9 mouse cellular contexts compared by ENCODE assay signal in the genomic region with DNA sequence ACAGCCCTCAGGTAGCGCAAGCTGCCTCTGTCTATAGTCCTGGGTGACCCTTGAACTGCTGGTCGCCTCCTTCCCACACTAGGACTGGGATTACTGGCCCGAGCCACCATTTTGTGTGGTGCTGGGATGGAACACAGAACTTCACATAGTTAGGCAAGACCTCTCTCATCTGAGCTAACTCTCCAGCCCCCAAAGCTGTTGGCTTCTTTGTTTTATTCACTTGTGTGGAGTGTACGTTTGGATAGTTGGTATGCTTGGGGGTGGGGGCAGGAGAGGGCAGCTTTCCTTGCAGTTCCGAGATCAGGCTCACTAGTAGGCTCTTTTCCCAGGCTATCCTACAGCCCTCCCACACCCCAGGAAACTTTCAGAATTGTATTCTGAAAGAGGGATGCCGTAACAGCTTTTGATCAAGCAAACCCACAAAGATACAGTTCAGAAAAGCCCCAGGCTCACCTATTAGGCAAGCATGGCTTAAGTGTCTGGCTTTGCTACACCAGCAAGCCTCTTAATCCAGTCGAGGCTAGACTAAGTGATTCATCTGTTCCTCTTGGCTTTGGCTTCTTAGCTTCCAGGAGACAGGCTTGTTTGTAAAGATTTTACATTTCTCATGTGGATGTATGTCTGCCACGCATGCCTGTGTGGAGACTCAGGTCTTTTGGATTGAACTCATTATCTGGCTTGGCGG. TPM values are rescaled to one million over a fixed set of nuclear protein-coding genes. Genes with fewer than 3 reads are reported as not detected.
DNase-seq lines count a peak whose midpoint lies in the region; ATAC-seq and TF ChIP-seq lines count a peak whose summit lies in the region.
"Had no signal": no experiment of that assay in that cellular context is flagged by ENCODE, and none has a peak within 500 bp of the region (broad histone marks: within the 10 kb centered on the region; RNA-seq: fewer than 3 reads in every experiment).

No protein-coding gene starts in this region.

- no peak for TF ChIP-seq POLR2A in lung, adult 2 months (IDR thresholded peaks at IDR 0.05; ENCODE audit: borderline replicate concordance, extremely low read depth, low read depth, low read length)

- WGBS in lung, embryonic 14.5 days: 66% methylated on average over 9 of the region's 9 CpGs
- WGBS in lung, adult 2 months: 67% methylated on average over 9 of the region's 9 CpGs
- WGBS in hindbrain, embryonic 13.5 days: 78% methylated on average over 9 of the region's 9 CpGs
- WGBS in midbrain, embryonic 13.5 days: 75% methylated on average over 9 of the region's 9 CpGs

- H3K9ac ChIP-seq in lung, embryonic 14.5 days: peak overlapping the region; percentile 19
- no peak overlapping the region for H3K9ac ChIP-seq in hindbrain, embryonic 13.5 days
- no peak overlapping the region for H3K9ac ChIP-seq in midbrain, embryonic 13.5 days (replicated peaks)

- H3K9me3 ChIP-seq in lung, embryonic 14.5 days (ENCODE audit: low read depth, low read length): no peaks in the 10 kb centered on the region
- no peaks in the 10 kb centered on the region for H3K9me3 ChIP-seq in hindbrain, embryonic 13.5 days
- H3K9me3 ChIP-seq in midbrain, embryonic 13.5 days: no peaks in the 10 kb centered on the region

- peak overlapping the region; percentile 73 for H3K4me3 ChIP-seq in lung, embryonic 14.5 days (ENCODE audit: low read depth, low read length)
- H3K4me3 ChIP-seq in lung, adult 2 months (replicated peaks; ENCODE audit: extremely low read depth, low read depth, low read length): no peak overlapping the region
- peak overlapping the region; percentile 21 for H3K4me3 ChIP-seq in brown adipose tissue, adult 24 weeks (ENCODE audit: insufficient read depth, low read depth, low read length)
- H3K4me3 ChIP-seq in hindbrain, embryonic 13.5 days: no peak overlapping the region
- H3K4me3 ChIP-seq in midbrain, embryonic 13.5 days (replicated peaks): no peak overlapping the region

- no peak for ATAC-seq in lung, embryonic 14.5 days (ENCODE audit: insufficient read depth)
- ATAC-seq in hindbrain, embryonic 13.5 days (ENCODE audit: low FRiP score): no peak
- ATAC-seq in midbrain, embryonic 13.5 days: no peak
- ATAC-seq in erythroid progenitor cell, adult 5-6 weeks (replicated peaks; ENCODE audit: low FRiP score, poor library complexity, severe bottlenecking): no peak

- H3K4me2 ChIP-seq in lung, embryonic 14.5 days: peak overlapping the region; percentile 79
- H3K4me2 ChIP-seq in hindbrain, embryonic 13.5 days: peak overlapping the region; percentile 21; the same call in 1 of the 2 replicates
- peak overlapping the region; percentile 74 for H3K4me2 ChIP-seq in midbrain, embryonic 13.5 days (replicated peaks)

- peaks cover 17% of the 10 kb centered on the region for H3K4me1 ChIP-seq in lung, embryonic 14.5 days (ENCODE audit: insufficient read depth)
- peaks cover 8% of the 10 kb centered on the region for H3K4me1 ChIP-seq in lung, adult 2 months (ENCODE audit: control insufficient read depth, insufficient read depth, low read length)
- H3K4me1 ChIP-seq in brown adipose tissue, adult 24 weeks (ENCODE audit: control insufficient read depth, insufficient read depth, insufficient read length, low read length): 0 out of 2 replicates have a peak, but pooled peaks cover 2% of the 10 kb centered on the region
- peaks cover 27% of the 10 kb centered on the region for H3K4me1 ChIP-seq in hindbrain, embryonic 13.5 days (replicated peaks)
- peaks cover 28% of the 10 kb centered on the region for H3K4me1 ChIP-seq in midbrain, embryonic 13.5 days (replicated peaks)

- no peak for TF ChIP-seq CTCF in lung, embryonic 14.5 days (IDR thresholded peaks at IDR 0.05; ENCODE audit: low read depth)
- no peak for TF ChIP-seq CTCF in lung, adult 2 months (IDR thresholded peaks at IDR 0.05; ENCODE audit: insufficient read depth, low read length)

- no peaks in the 10 kb centered on the region for H3K27me3 ChIP-seq in lung, embryonic 14.5 days (ENCODE audit: insufficient read depth, low read length)
- H3K27me3 ChIP-seq in hindbrain, embryonic 13.5 days: peaks cover 27% of the 10 kb centered on the region
- peaks cover 21% of the 10 kb centered on the region for H3K27me3 ChIP-seq in midbrain, embryonic 13.5 days

- no peak for DNase-seq in lung, embryonic 14.5 days
- no peak for DNase-seq in lung, adult 2 months
- no peak for DNase-seq in urinary bladder, adult 18-20 months (ENCODE audit: low spot score in 2 of 2)
- DNase-seq in cerebellum, postnatal 4 days (ENCODE audit: low spot score in 2 of 2): no peak

- H3K27ac ChIP-seq in lung, embryonic 14.5 days (ENCODE audit: low read depth): no peak overlapping the region
- no peak overlapping the region for H3K27ac ChIP-seq in brown adipose tissue, adult 24 weeks (replicated peaks; ENCODE audit: low read depth, low read length)
- no peak overlapping the region for H3K27ac ChIP-seq in hindbrain, embryonic 13.5 days
- no peak overlapping the region for H3K27ac ChIP-seq in midbrain, embryonic 13.5 days

- H3K36me3 ChIP-seq in lung, embryonic 14.5 days (ENCODE audit: insufficient read depth): peaks cover 30% of the 10 kb centered on the region
- H3K36me3 ChIP-seq in hindbrain, embryonic 13.5 days: no peaks in the 10 kb centered on the region
- H3K36me3 ChIP-seq in midbrain, embryonic 13.5 days: peaks cover 5% of the 10 kb centered on the region; the same call in 1 of the 2 replicates

RNA-seq across cellular contexts. Expression of a gene that starts 2.5 kb away (rescaled TPM):
- 224 and 232 TPM in 2 replicates for polyA plus RNA-seq in lung, embryonic 14.5 days (2014; fragmentation: Nextera tagmentation; extraction: Ambion mirVana)
- polyA plus RNA-seq in lung, adult 2 months (2012; rRNA removed): 72.7 and 91.7 TPM in 2 replicates
- polyA plus RNA-seq in brown adipose tissue, adult 24 weeks (2012; ENCODE audit: insufficient read depth, insufficient read length, missing spikeins): 10.3 and 28.1 TPM in 2 replicates
- 28.1 and 28.2 TPM in 2 replicates for polyA plus RNA-seq in hindbrain, embryonic 13.5 days (2015; fragmentation: Nextera tagmentation; extraction: Ambion mirVana)
- 37.3 and 41.4 TPM in 2 replicates for polyA plus RNA-seq in midbrain, embryonic 13.5 days (2015; fragmentation: Nextera tagmentation; extraction: Ambion mirVana)
- 637 and 660 TPM in 2 replicates for total RNA-seq in erythroid progenitor cell, adult 5-6 weeks (2015; ENCODE audit: low replicate concordance)
- total RNA-seq in erythroid progenitor cell, adult 5-6 weeks (2017; ENCODE audit: low replicate concordance): 271 and 335 TPM in 2 replicates

RNA-seq across cellular contexts. Expression of a gene that starts 22.8 kb away (rescaled TPM):
- polyA plus RNA-seq in lung, embryonic 14.5 days (2014; fragmentation: Nextera tagmentation; extraction: Ambion mirVana): 0.91 and 1.8 TPM in 2 replicates
- polyA plus RNA-seq in lung, adult 2 months (2012; rRNA removed): 0.71 and 1.0 TPM in 2 replicates
- not detected in 2 replicates for polyA plus RNA-seq in brown adipose tissue, adult 24 weeks (2012; ENCODE audit: insufficient read depth, insufficient read length, missing spikeins)
- 62.4 and 78.7 TPM in 2 replicates for polyA plus RNA-seq in hindbrain, embryonic 13.5 days (2015; fragmentation: Nextera tagmentation; extraction: Ambion mirVana)
- 7.5 and 8.2 TPM in 2 replicates for polyA plus RNA-seq in midbrain, embryonic 13.5 days (2015; fragmentation: Nextera tagmentation; extraction: Ambion mirVana)
- not detected in 2 replicates for total RNA-seq in erythroid progenitor cell, adult 5-6 weeks (2015; ENCODE audit: low replicate concordance)
- total RNA-seq in erythroid progenitor cell, adult 5-6 weeks (2017; ENCODE audit: low replicate concordance): not detected in 2 replicates

RNA-seq across cellular contexts. Expression of a gene that starts 42.2 kb away (rescaled TPM):
- 33.4 and 35.1 TPM in 2 replicates for polyA plus RNA-seq in lung, embryonic 14.5 days (2014; fragmentation: Nextera tagmentation; extraction: Ambion mirVana)
- polyA plus RNA-seq in lung, adult 2 months (2012; rRNA removed): 0.84 and 1.3 TPM in 2 replicates
- not detected in 2 replicates for polyA plus RNA-seq in brown adipose tissue, adult 24 weeks (2012; ENCODE audit: insufficient read depth, insufficient read length, missing spikeins)
- 8.4 and 10.0 TPM in 2 replicates for polyA plus RNA-seq in hindbrain, embryonic 13.5 days (2015; fragmentation: Nextera tagmentation; extraction: Ambion mirVana)
- polyA plus RNA-seq in midbrain, embryonic 13.5 days (2015; fragmentation: Nextera tagmentation; extraction: Ambion mirVana): 13.3 and 14.6 TPM in 2 replicates
- 152 and 157 TPM in 2 replicates for total RNA-seq in erythroid progenitor cell, adult 5-6 weeks (2015; ENCODE audit: low replicate concordance)
- 126 and 180 TPM in 2 replicates for total RNA-seq in erythroid progenitor cell, adult 5-6 weeks (2017; ENCODE audit: low replicate concordance)

RNA-seq across cellular contexts. Expression of a gene that starts 55.4 kb away (rescaled TPM):
- polyA plus RNA-seq in lung, embryonic 14.5 days (2014; fragmentation: Nextera tagmentation; extraction: Ambion mirVana): not detected in 2 replicates
- polyA plus RNA-seq in lung, adult 2 months (2012; rRNA removed): not detected in 2 replicates
- not detected in 2 replicates for polyA plus RNA-seq in brown adipose tissue, adult 24 weeks (2012; ENCODE audit: insufficient read depth, insufficient read length, missing spikeins)
- 5.6 and 11.8 TPM in 2 replicates for polyA plus RNA-seq in hindbrain, embryonic 13.5 days (2015; fragmentation: Nextera tagmentation; extraction: Ambion mirVana)
- polyA plus RNA-seq in midbrain, embryonic 13.5 days (2015; fragmentation: Nextera tagmentation; extraction: Ambion mirVana): 10.1 and 13.7 TPM in 2 replicates
- total RNA-seq in erythroid progenitor cell, adult 5-6 weeks (2015; ENCODE audit: low replicate concordance): not detected in 2 replicates
- not detected in 2 replicates for total RNA-seq in erythroid progenitor cell, adult 5-6 weeks (2017; ENCODE audit: low replicate concordance)
- total RNA-seq: gastrocnemius, adult 18-20 months had no signal

Comparison
In these comparisons a context has a peak if more than half of its experiments do, and no peak if none do; other contexts are left out.
1. H3K4me3 ChIP-seq: peak in lung, embryonic 14.5 days (single experiment) and brown adipose tissue, adult 24 weeks (single experiment); none in lung, adult 2 months (single experiment), hindbrain, embryonic 13.5 days (single experiment) and midbrain, embryonic 13.5 days (single experiment).
2. H3K4me2 ChIP-seq: peak in every context shown above with its lines; median percentile 79 in lung, embryonic 14.5 days; 74 in midbrain, embryonic 13.5 days; 21 in hindbrain, embryonic 13.5 days.